Mouse (Mus musculus): ENCODE data around the gene Aldh1l1.

DNA sequence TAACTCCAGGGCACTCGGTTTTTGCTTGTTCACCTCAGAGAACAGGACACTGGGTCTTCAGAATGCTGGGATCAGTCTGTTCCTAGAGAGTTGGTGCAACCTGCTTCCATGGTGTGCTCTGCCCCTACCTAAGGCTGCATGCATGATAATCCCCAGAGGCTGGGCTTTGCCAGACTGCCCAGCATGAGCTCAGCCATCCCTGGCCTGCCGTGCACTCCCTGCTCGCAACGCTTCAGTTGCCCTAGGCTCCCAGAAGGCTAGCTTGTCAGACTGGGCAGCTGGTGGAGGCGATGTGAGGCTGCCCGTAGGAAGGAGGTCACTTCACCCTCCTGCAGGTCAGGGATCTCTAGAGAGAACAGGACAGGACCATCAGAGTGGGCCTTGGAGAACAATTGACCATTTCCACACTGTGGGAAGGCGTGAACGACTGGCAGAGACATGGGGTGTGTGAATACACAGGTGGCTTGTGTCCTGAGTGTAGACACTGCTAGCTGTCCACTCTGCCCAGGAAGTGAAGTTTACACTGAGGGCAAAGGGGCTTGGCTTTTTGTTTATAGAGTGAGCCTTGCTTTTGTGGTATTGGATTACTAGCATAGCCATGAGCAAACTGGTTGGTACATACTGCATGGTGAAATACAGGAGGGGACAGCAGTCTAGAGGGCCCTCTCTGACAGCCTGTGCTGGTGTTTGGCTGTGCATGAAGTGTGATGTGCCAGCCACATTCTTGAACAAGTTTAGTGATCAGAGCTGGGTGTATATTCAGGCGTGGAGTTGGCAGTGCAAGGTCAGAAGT is 134.8 kb downstream of the Aldh1l1 start:
- no peak for TF ChIP-seq CTCF (IDR thresholded peaks at IDR 0.05 in 2 of 3, conservative IDR thresholded peaks at IDR 0.05 in 1 of 3; ENCODE audit: control insufficient read depth in 1 of 3, insufficient read depth in 1 of 3, low read depth in 2 of 3, low read length in 3 of 3, poor library complexity in 1 of 3, severe bottlenecking in 1 of 3)
- TF ChIP-seq ZNF384 (IDR thresholded peaks at IDR 0.05; ENCODE audit: low read depth, low read length), result no peak
- TF ChIP-seq EP300 (IDR thresholded peaks at IDR 0.05; ENCODE audit: low read depth in 1 of 2, low read length in 2 of 2), result no peak
